Mouse (Mus musculus): ENCODE results near the gene Tmem50a. TPM values are rescaled to one million over a fixed set of nuclear protein-coding genes. Genes with fewer than 3 reads are reported as not detected.
A peak's percentile ranks its signal among the peaks of the same experiment; 100 is the strongest.

Tmem50a gene
- polyA plus RNA-seq, 1 experiment = 115 TPM

DNA sequence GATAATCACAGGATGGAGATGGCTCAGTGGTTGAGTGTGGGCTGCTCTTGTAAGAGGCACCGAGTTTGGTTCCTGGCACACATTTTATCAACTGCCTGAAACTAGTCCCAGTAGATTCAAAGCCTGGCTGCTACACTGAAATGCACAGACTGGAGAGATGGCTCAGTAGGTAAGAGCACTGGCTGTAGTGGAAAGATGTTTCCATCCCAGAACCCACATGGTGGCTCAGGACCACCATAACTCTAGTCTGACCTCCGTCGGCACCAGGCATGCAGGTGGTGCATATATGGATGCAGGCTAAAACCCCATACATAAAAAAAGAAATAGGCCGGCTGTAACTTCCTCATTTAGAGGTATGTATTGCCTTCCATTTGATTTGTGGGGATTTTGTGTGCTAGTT lies 14.7 kb upstream of the Tmem50a start:
- H3K36me3 ChIP-seq (ENCODE audit: control insufficient read depth, insufficient read depth, low read length) = peaks cover 16% of the 10 kb centered on the region
- WGBS = 64% methylated on average over 4 of the region's 4 CpGs
- TF ChIP-seq POLR2A (IDR thresholded peaks at IDR 0.05; ENCODE audit: low read depth, low read length) (no peak), CTCF (conservative IDR thresholded peaks at IDR 0.05; ENCODE audit: insufficient read depth, insufficient read length, low read depth, low read length) (no peak)
- no peak for DNase-seq
- H3K4me1 ChIP-seq (ENCODE audit: control insufficient read depth, insufficient read depth, low read length) = peaks cover 7% of the 10 kb centered on the region; the same call in 1 of the 2 replicates
- no peak overlapping the region for H3K4me3 ChIP-seq (ENCODE audit: insufficient read depth, low read depth, low read length)
- H3K27ac ChIP-seq (ENCODE audit: insufficient read depth, low read depth, low read length) = no peak overlapping the region
- no peaks in the 10 kb centered on the region for H3K27me3 ChIP-seq (replicated peaks; ENCODE audit: control insufficient read depth, insufficient read depth, low read length)

DNA sequence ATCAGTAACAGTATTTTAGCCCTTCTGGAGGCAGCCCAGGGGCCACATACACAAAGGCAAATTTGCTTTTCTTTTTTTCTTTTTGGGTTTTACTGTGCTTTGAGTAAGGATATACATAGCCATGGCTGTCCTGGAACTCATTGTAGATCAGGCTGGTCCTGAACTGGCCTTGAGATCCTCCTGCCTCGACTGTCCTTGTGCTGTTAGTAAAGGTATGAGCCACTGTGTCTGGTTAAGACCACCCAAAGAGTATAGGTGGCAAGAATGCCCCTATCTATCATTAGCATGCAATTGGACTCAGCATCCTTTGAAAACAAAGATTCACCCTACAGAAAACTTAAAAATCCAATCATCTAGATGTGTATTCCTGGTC lies 13.6 kb upstream of the Tmem50a start:
- Histone ChIP-seq H3K4me1 (ENCODE audit: control insufficient read depth, insufficient read depth, low read length) (peaks cover 7% of the 10 kb centered on the region; the same call in 1 of the 2 replicates), H3K4me3 (ENCODE audit: insufficient read depth, low read depth, low read length) (no peak overlapping the region), H3K27me3 (replicated peaks; ENCODE audit: control insufficient read depth, insufficient read depth, low read length) (no peaks in the 10 kb centered on the region), H3K36me3 (ENCODE audit: control insufficient read depth, insufficient read depth, low read length) (peaks cover 18% of the 10 kb centered on the region), H3K27ac (ENCODE audit: insufficient read depth, low read depth, low read length) (no peak overlapping the region)
- TF ChIP-seq POLR2A (IDR thresholded peaks at IDR 0.05; ENCODE audit: low read depth, low read length) = no peak
- no peak for TF ChIP-seq CTCF (conservative IDR thresholded peaks at IDR 0.05; ENCODE audit: insufficient read depth, insufficient read length, low read depth, low read length)
- DNase-seq = no peak
- 78% methylated on average over 1 of the region's 1 CpGs for WGBS

DNA sequence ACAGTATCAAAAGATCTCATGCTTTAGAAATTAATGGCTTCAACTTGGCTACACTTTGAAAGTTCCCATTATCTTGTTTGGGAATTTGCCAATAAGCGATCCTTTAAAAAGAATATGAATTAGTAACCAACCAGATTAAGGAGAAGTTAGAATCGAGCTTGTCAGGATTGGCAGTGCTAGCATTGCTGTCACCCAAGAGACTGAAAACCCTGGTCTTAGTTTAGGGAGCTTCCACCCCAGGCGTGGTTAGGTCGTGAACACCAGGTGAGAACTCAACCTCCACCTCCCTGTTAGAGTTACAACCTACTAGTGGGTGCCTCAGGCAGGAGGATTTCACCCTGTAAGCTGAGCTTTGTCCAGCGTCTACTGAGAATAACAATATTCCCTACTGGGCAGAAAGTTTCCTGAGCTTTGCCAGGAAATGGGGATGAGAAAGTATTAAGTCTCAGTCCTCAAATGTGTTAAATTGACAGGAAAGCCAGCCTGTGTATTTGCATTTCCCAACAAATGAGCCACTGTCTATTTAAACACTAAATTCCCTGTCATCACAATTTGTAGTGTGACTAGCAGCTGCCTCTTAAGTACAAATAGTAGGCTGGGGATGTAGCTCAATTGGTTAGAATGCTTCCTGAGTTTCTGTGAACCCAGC lies 13.1 kb upstream of the Tmem50a start:
- Histone ChIP-seq H3K4me3 (ENCODE audit: insufficient read depth, low read depth, low read length) (no peak overlapping the region), H3K4me1 (ENCODE audit: control insufficient read depth, insufficient read depth, low read length) (peaks cover 7% of the 10 kb centered on the region; the same call in 1 of the 2 replicates), H3K27ac (ENCODE audit: insufficient read depth, low read depth, low read length) (no peak overlapping the region), H3K27me3 (replicated peaks; ENCODE audit: control insufficient read depth, insufficient read depth, low read length) (no peaks in the 10 kb centered on the region), H3K36me3 (ENCODE audit: control insufficient read depth, insufficient read depth, low read length) (peaks cover 18% of the 10 kb centered on the region)
- DNase-seq = peak; percentile 23
- TF ChIP-seq CTCF (conservative IDR thresholded peaks at IDR 0.05; ENCODE audit: insufficient read depth, insufficient read length, low read depth, low read length) (no peak), POLR2A (IDR thresholded peaks at IDR 0.05; ENCODE audit: low read depth, low read length) (no peak)
- WGBS = 52% methylated on average over 5 of the region's 5 CpGs

GRCm38 (mm10) chr4:134925206-134925605 lies 10.4 kb upstream of the Tmem50a start:
- peak; percentile 68 for DNase-seq
- Histone ChIP-seq H3K4me1 (ENCODE audit: control insufficient read depth, insufficient read depth, low read length) (peaks cover 7% of the 10 kb centered on the region; the same call in 1 of the 2 replicates), H3K36me3 (ENCODE audit: control insufficient read depth, insufficient read depth, low read length) (peaks cover 18% of the 10 kb centered on the region), H3K27ac (ENCODE audit: insufficient read depth, low read depth, low read length) (no peak overlapping the region), H3K4me3 (ENCODE audit: insufficient read depth, low read depth, low read length) (peak overlapping the region; percentile 44), H3K27me3 (replicated peaks; ENCODE audit: control insufficient read depth, insufficient read depth, low read length) (no peaks in the 10 kb centered on the region)
- 12% methylated on average over 8 of the region's 8 CpGs for WGBS
- TF ChIP-seq POLR2A (IDR thresholded peaks at IDR 0.05; ENCODE audit: low read depth, low read length) (no peak), CTCF (conservative IDR thresholded peaks at IDR 0.05; ENCODE audit: insufficient read depth, insufficient read length, low read depth, low read length) (no peak)

- DNase-seq = peak; percentile 71
- under 1% methylated on average over 75 of the region's 75 CpGs for WGBS
- Histone ChIP-seq H3K4me3 (ENCODE audit: insufficient read depth, low read depth, low read length) (peak overlapping the region; percentile 77), H3K27me3 (replicated peaks; ENCODE audit: control insufficient read depth, insufficient read depth, low read length) (no peaks in the 10 kb centered on the region), H3K4me1 (ENCODE audit: control insufficient read depth, insufficient read depth, low read length) (peaks cover 7% of the 10 kb centered on the region; the same call in 1 of the 2 replicates), H3K27ac (ENCODE audit: insufficient read depth, low read depth, low read length) (peak overlapping the region; percentile 88), H3K36me3 (ENCODE audit: control insufficient read depth, insufficient read depth, low read length) (peaks cover 18% of the 10 kb centered on the region)
- TF ChIP-seq POLR2A (IDR thresholded peaks at IDR 0.05; ENCODE audit: low read depth, low read length) (no peak), CTCF (conservative IDR thresholded peaks at IDR 0.05; ENCODE audit: insufficient read depth, insufficient read length, low read depth, low read length) (no peak)
Measured at GRCm38 (mm10) chr4:134924019-134924741, 9.4 kb upstream of the Tmem50a start.

GRCm38 (mm10) chr4:134923258-134924018 lies 8.6 kb upstream of the Tmem50a start, which contains the start of gene Rsrp1:
Rsrp1 (plus strand) TSS chr4:134923592.
- Histone ChIP-seq H3K27ac (ENCODE audit: insufficient read depth, low read depth, low read length) (peak within 1 kb of the TSS; percentile 98), H3K27me3 (replicated peaks; ENCODE audit: control insufficient read depth, insufficient read depth, low read length) (no peaks in the 10 kb centered on the region), H3K36me3 (ENCODE audit: control insufficient read depth, insufficient read depth, low read length) (peaks cover 18% of the 10 kb centered on the region), H3K4me1 (ENCODE audit: control insufficient read depth, insufficient read depth, low read length) (peaks cover 7% of the 10 kb centered on the region; the same call in 1 of the 2 replicates), H3K4me3 (ENCODE audit: insufficient read depth, low read depth, low read length) (peak within 1 kb of the TSS; percentile 77)
- WGBS = 0% methylated on average over 64 of the region's 64 CpGs
- peak; percentile 99 for DNase-seq
- TF ChIP-seq POLR2A (IDR thresholded peaks at IDR 0.05; ENCODE audit: low read depth, low read length) (peak; percentile 100), CTCF (conservative IDR thresholded peaks at IDR 0.05; ENCODE audit: insufficient read depth, insufficient read length, low read depth, low read length) (no peak)
